Mouse (Mus musculus) central nervous system, embryonic 11.5 days (tissue): ENCODE measurements around the gene Tmem141. TPM values are rescaled to one million over a fixed set of nuclear protein-coding genes. Genes with fewer than 3 reads are reported as not detected.

Experiments used
- polyA plus RNA-seq: library from polyadenylated mRNA; depleted of rRNA; stranded (reverse); fragments of >200 nt; gene quantifications from 2 replicates; pipeline ENCODE4 v1.2.3, GENCODE M21; 2012; rRNA removed

Gene Tmem141
- 9.4 and 18.8 TPM in 2 replicates for polyA plus RNA-seq

GRCm38 (mm10) chr2:25621229-25622200 is at the start of gene Tmem141:
TSS of gene Tmem141 (minus strand) at chr2:25622005.

GRCm38 (mm10) chr2:25657652-25658051 is 35.8 kb upstream of the Tmem141 start, which contains the start of gene Lcn5:
TSS of gene Lcn5 (plus strand) at chr2:25657952.

DNA sequence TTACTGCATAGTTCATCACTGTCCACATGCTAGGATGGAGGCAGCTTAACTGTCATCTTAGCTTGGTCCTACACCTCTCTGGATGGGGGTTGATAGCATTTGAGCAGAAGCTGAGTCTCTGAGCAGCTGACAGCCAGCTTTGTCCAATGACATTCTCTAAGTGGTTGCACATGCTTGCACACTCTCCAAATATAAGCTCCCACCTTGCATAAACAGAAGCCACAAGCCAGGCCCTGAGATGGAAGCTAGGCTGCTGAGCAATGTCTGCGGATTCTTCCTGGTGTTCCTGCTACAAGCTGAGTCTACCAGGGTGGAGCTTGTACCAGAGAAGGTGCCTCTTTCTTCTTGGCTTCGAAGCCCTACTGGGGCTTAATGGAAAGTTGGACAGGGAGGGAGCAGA is 31.1 kb upstream of the Tmem141 start, which contains the start of gene Lcn8:
Gene Lcn8 (plus strand): TSS at position 219 of the 400 bp plus-strand sequence.

DNA sequence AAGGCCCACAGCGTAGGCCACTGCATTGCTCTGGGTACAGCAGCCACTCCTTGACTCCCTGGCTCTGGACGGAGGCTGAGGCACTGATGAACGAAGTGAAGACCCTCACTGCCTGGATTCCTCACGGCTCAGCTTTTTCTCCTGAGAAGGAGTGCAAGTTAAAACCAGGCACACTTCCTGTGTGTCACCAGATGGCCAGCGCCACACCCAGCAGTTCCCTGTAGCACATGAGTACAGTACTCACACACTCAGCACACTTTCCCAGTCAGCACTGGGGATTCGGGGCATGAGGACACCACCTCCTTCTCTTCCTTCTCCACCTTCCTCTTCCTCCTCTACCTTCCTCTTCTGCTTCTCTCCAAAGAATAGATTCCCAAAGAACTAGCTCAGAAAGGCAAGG is 6.0 kb upstream of the Tmem141 start, which contains the start of gene Fcna:
Gene Fcna (minus strand): TSS at position 220 of the 400 bp plus-strand sequence.

DNA sequence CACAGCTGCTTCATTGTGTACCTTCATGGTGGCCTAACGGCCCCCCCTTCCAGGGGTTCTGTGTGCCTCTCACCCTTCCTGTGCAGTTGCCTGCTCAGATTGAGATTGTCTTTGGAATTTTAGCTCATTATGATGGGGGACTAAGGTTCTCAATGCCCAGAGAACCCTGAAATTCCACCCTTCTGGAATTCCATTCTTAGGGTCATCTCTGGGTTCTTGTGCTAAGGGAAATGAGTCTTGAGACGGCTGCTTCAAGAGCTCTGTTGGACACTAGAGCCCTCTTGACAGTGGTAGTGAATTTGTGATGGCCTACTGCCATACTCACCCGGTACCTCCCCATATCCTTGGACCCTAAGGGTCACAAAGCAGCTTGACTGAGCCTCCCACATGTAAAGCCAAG is 4.2 kb downstream of the Tmem141 start, which contains the start of gene Ccdc183:
Gene Ccdc183 (minus strand): TSS at position 101 of the 400 bp plus-strand sequence.

DNA sequence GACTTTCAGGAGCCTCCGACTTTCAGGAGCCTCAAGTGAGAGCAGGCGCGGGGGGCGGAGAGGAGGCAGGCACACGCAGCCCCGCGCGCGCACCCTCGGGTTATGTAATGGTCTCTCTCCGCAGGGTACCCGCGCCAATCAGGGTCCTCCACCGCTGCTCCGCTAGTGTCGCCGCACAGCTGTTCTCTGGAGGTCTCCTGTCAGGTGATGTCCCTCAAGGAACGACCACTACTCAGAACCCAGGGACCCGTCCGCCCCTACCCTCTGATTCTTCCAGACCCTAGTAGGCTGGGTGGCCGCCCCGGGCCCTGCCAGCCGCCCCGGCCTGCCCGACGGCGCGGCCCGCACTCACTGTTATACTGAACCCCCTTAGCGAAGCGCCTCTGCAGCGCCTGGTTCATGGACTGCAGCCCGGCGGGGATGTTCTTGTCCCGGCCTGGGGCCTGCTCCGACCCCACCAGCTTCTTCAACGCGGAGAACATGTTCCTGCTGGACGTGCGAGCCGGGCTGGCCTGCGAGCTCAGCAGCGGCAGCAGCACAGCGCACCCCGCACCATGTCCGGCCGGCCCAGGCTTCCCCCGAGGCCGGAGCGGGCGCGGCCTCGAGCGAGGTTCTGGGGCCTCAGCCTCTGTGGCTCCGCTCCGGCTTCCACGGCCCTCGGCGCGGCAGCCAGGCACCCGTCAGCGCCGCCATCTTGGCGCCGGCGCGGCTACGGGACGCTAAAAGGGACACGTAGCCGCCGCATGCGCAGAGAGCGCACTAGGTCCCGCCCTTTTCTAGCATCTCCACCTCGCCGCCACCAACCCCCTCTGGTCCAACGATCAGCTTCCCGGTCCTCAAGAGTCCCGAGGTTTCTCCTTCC is 13.8 kb downstream of the Tmem141 start, which contains the start of gene Rabl6:
Gene Rabl6 (minus strand): TSS at position 761 of the 862 bp plus-strand sequence.

DNA sequence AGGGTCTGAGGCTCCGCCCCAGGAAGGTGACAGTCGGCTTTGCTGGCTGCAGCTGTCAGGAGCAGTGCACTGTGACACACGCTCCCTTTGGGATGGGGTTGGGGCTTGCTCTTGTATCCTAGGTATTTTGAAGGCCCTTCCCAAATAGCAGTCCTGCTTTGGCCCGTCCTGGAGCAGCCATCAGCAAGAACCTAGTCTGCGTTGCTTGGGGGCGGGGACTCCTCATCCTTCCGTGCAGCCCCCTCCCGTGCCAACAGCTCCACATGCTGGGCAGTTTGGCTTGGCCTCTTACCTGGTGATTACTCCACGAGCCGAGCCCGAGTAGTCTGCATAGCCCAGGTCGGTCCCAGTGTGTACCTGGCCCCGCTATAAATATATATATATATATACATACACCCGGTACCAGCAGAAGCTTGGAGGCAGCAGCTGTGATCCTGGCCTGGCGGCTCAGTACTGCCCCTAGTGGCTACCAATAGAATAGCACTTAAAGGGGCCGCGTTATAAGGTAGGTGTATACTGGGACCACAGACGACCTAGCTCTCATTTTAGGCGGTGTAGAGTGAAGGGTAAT is 40.4 kb downstream of the Tmem141 start, which contains the start of gene Ajm1:
Gene Ajm1 (minus strand): TSS at position 464 of the 571 bp plus-strand sequence.

GRCm38 (mm10) chr2:25574579-25575431 is 47.0 kb downstream of the Tmem141 start, which contains the start of the genes Mamdc4 and Phpt1:
TSS of gene Mamdc4 (minus strand) at chr2:25574845.
TSS of gene Phpt1 (minus strand) at chr2:25575224.

Other genes starting within 250 kb of the Tmem141 start
- 64.9 and 72.9 TPM in 2 replicates for gene Sapcd2, start 249.7 kb downstream of the Tmem141 start, polyA plus RNA-seq
- gene Entpd2, start 226.1 kb downstream of the Tmem141 start, polyA plus RNA-seq = 0.11 and 0.17 TPM in 2 replicates
- gene Npdc1, start 222.7 kb downstream of the Tmem141 start, polyA plus RNA-seq = 146 and 170 TPM in 2 replicates
- gene Fut7, start 198.7 kb downstream of the Tmem141 start, polyA plus RNA-seq = 0.06 and 0.31 TPM in 2 replicates
- gene Abca2, start 193.3 kb downstream of the Tmem141 start, polyA plus RNA-seq = 15.7 and 15.9 TPM in 2 replicates
- gene Clic3, start 165.2 kb downstream of the Tmem141 start, polyA plus RNA-seq = 0.16 and 0.36 TPM in 2 replicates
- gene Paxx, start 160.9 kb downstream of the Tmem141 start, polyA plus RNA-seq = 23.7 and 35.7 TPM in 2 replicates
- gene Ptgds, start 152.0 kb downstream of the Tmem141 start, polyA plus RNA-seq = 0.34 and 0.41 TPM in 2 replicates
- gene Lcn12, start 128.1 kb downstream of the Tmem141 start, polyA plus RNA-seq = not detected in 2 replicates
- 27.8 and 30.7 TPM in 2 replicates for gene Fbxw5, start 121.3 kb downstream of the Tmem141 start, polyA plus RNA-seq
- 3.8 and 4.0 TPM in 2 replicates for gene C8g, start 120.3 kb downstream of the Tmem141 start, polyA plus RNA-seq
- 16.0 and 18.2 TPM in 2 replicates for gene Traf2, start 75.1 kb downstream of the Tmem141 start, polyA plus RNA-seq
- gene Edf1, start 64.2 kb downstream of the Tmem141 start, polyA plus RNA-seq = 165 and 237 TPM in 2 replicates
- 8.2 and 8.8 TPM in 2 replicates for gene Mamdc4, start 47.2 kb downstream of the Tmem141 start, polyA plus RNA-seq
- gene Phpt1, start 46.8 kb downstream of the Tmem141 start, polyA plus RNA-seq = 154 and 192 TPM in 2 replicates
- 1.2 and 1.4 TPM in 2 replicates for gene Ajm1, start 40.2 kb downstream of the Tmem141 start, polyA plus RNA-seq
- 88.7 and 111 TPM in 2 replicates for gene Rabl6, start 13.5 kb downstream of the Tmem141 start, polyA plus RNA-seq
- not detected in 2 replicates for gene Ccdc183, start 4.3 kb downstream of the Tmem141 start, polyA plus RNA-seq
- 1.5 and 3.7 TPM in 2 replicates for gene Fcna, start 6.0 kb upstream of the Tmem141 start, polyA plus RNA-seq
- not detected in 2 replicates for gene Lcn8, start 31.1 kb upstream of the Tmem141 start, polyA plus RNA-seq
- not detected in 2 replicates for gene Lcn5, start 35.9 kb upstream of the Tmem141 start, polyA plus RNA-seq
- gene Lcn6, start 54.8 kb upstream of the Tmem141 start, polyA plus RNA-seq = not detected in 2 replicates
- gene Lcn10, start 60.7 kb upstream of the Tmem141 start, polyA plus RNA-seq = not detected in 2 replicates
- gene Obp2a, start 78.0 kb upstream of the Tmem141 start, polyA plus RNA-seq = not detected in 2 replicates
- gene Bmyc, start 84.7 kb upstream of the Tmem141 start, polyA plus RNA-seq = 37.1 and 43.2 TPM in 2 replicates
- not detected in 2 replicates for gene Obp2b, start 115.0 kb upstream of the Tmem141 start, polyA plus RNA-seq
- gene Lcn3, start 143.6 kb upstream of the Tmem141 start, polyA plus RNA-seq = not detected in 2 replicates
- gene Lcn11, start 155.0 kb upstream of the Tmem141 start, polyA plus RNA-seq = not detected in 2 replicates
- gene Gm13539, start 160.3 kb upstream of the Tmem141 start, polyA plus RNA-seq = not detected in 2 replicates
- not detected in 2 replicates for gene Glt6d1, start 193.8 kb upstream of the Tmem141 start, polyA plus RNA-seq
- not detected in 2 replicates for gene Lcn9, start 201.1 kb upstream of the Tmem141 start, polyA plus RNA-seq
- gene Sohlh1, start 225.2 kb upstream of the Tmem141 start, polyA plus RNA-seq = not detected in 2 replicates
- gene Kcnt1, start 241.7 kb upstream of the Tmem141 start, polyA plus RNA-seq = 3.7 and 5.5 TPM in 2 replicates